Mouse (Mus musculus) midbrain, embryonic 11.5 days (tissue): ENCODE measurements at regions not wholly inside any gene's neighbourhood (a gene's known extent, or its start where the extent isn't known, plus 50 kb on each side); places are given as distances from the start of the nearest gene placed in this dataset.
A peak's percentile ranks its signal among the peaks of the same experiment; 100 is the strongest.

Source experiments
- ATAC-seq: fragments of 200-750 bp; cut with Nextera tagmentation; 2 replicates; pipeline ENCODE4 v1.8.0; 2017; ENCODE audit warnings: moderate TSS enrichment, moderate library complexity; ENCODE audit not compliant: low FRiP score
- DNase-seq: peaks from one replicate; pipeline ENCODE4 v3.0.0; 2015; ENCODE audit warnings: low spot score; ENCODE audit errors: missing footprints
- H3K27ac ChIP-seq: fragments of 300-500 bp; sonication (generic); 2 replicates; pipeline ENCODE4 v1.5.1; 2014; ENCODE audit warnings: low read depth, low read length
- H3K27me3 ChIP-seq: fragments of 300-500 bp; sonication (generic); 2 replicates; pipeline ENCODE4 v1.6.1; 2014; ENCODE audit warnings: mild to moderate bottlenecking, low read length, moderate library complexity, mixed read lengths; ENCODE audit not compliant: control insufficient read depth, insufficient read depth
- H3K36me3 ChIP-seq: fragments of 300-500 bp; sonication (generic); 2 replicates; pipeline ENCODE4 v1.6.1; 2014; ENCODE audit warnings: mild to moderate bottlenecking, low read length, moderate library complexity, mixed read lengths; ENCODE audit not compliant: control insufficient read depth, insufficient read depth
- H3K4me1 ChIP-seq: fragments of 300-500 bp; sonication (generic); 2 replicates; pipeline ENCODE4 v1.6.1; 2014; ENCODE audit warnings: low read length; ENCODE audit not compliant: control insufficient read depth, insufficient read depth
- H3K4me2 ChIP-seq: fragments of 300-500 bp; sonication (generic); 2 replicates; pipeline ENCODE4 v1.6.1; 2014; ENCODE audit warnings: mild to moderate bottlenecking, moderate library complexity
- H3K4me3 ChIP-seq: fragments of 300-500 bp; sonication (generic); 2 replicates; pipeline ENCODE4 v1.5.1; 2014; ENCODE audit warnings: low read depth, low read length
- H3K9ac ChIP-seq: fragments of 300-500 bp; sonication (generic); 2 replicates; pipeline ENCODE4 v1.6.1; 2014; ENCODE audit warnings: low read length
- H3K9me3 ChIP-seq: fragments of 300-500 bp; sonication (generic); 2 replicates; pipeline ENCODE4 v1.6.1; 2016; ENCODE audit warnings: low read length; ENCODE audit not compliant: control insufficient read depth
- WGBS: fragments of 180-500 bp; shearing (Covaris S2); extraction: QIAGEN DNeasy Blood & Tissue Kit; methylation state at CpG from one replicate; pipeline ENCODE4 v1.1.7; 2014; 5-methylcytosine and 5-hydroxymethylcytosine counted together

DNA sequence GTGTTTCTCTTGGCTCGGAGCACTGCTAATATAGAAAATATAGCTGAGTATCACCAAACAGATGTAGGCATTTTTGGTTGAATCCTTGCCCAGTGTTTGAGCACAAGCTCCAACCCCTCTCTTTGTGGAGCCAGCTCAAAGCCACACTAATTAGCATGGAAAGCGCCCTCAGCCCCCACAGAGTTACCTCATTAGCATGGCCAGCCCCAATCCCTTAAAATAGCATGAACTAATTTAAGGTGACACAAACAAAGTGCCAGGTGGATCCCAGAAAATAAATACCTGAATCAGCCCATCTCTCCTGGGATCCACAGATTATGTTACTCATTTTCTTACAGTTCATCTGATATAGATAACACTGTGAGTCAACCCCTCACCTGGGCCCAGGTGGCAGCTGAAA lies 79.7 kb upstream of the Ankrd50 start:
- Histone ChIP-seq H3K36me3 (no peaks in the 10 kb centered on the region), H3K9ac (no peak overlapping the region), H3K4me3 (no peak overlapping the region), H3K4me1 (peaks cover 9% of the 10 kb centered on the region), H3K9me3 (no peaks in the 10 kb centered on the region), H3K27me3 (no peaks in the 10 kb centered on the region), H3K4me2 (no peak overlapping the region), H3K27ac (no peak overlapping the region)
- ATAC-seq (no peak), DNase-seq (no peak)
- 29% methylated on average over 2 of the region's 2 CpGs for WGBS

DNA sequence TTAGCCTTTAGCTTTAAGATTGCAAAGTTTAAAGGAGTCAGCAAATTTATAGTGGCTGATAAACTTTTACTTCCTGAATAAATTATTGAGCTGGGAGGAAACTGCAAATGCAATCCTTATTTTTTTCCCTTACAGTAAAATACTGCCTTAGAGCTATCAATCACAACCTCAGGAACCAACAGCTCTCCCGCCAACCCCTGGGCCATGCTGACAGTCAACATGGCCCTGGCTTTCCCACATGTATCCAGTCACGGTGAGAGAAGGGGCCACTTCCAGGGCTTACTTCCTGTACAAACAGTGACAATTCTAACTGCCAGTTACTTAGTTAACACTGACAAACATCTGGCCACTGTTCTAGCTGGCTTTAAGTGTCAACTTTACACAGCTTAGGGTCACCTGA lies 76.5 kb upstream of the Ankrd50 start:
- Histone ChIP-seq H3K27me3 (no peaks in the 10 kb centered on the region), H3K36me3 (no peaks in the 10 kb centered on the region), H3K27ac (no peak overlapping the region), H3K9ac (no peak overlapping the region), H3K9me3 (no peaks in the 10 kb centered on the region; the same call in 1 of the 2 replicates), H3K4me2 (no peak overlapping the region), H3K4me3 (no peak overlapping the region), H3K4me1 (no peaks in the 10 kb centered on the region)
- 80% methylated on average over 2 of the region's 2 CpGs for WGBS
- ATAC-seq (no peak), DNase-seq (no peak)

DNA sequence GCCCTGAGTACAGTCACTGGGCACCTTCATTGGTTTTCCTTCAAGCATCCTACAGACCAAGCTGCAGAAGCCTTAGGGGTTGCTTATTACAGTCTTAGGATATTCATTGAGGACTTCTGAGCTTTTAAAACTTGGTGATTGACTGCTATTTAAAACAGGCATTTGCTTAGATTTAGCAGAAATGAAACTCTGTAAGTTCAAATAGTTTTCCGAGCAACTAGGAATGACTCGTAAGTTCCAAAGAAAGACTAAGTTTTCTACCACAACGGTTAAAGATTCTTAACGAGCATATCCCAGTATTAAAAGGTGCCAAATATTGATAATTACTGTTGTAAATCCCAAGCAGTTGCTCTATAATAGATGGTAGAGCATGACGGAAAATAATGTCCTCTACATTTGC lies 71.3 kb upstream of the Ankrd50 start:
- no peak overlapping the region for H3K4me3 ChIP-seq
- H3K9me3 ChIP-seq: no peaks in the 10 kb centered on the region; the same call in 1 of the 2 replicates
- 94% methylated on average over 5 of the region's 5 CpGs for WGBS
- DNase-seq (no peak), ATAC-seq (no peak)
- no peak overlapping the region for H3K4me2 ChIP-seq
- H3K27ac ChIP-seq: no peak overlapping the region
- no peaks in the 10 kb centered on the region for H3K27me3 ChIP-seq
- no peaks in the 10 kb centered on the region for H3K36me3 ChIP-seq
- no peak overlapping the region for H3K9ac ChIP-seq
- peaks cover 2% of the 10 kb centered on the region; the same call in 1 of the 2 replicates for H3K4me1 ChIP-seq

DNA sequence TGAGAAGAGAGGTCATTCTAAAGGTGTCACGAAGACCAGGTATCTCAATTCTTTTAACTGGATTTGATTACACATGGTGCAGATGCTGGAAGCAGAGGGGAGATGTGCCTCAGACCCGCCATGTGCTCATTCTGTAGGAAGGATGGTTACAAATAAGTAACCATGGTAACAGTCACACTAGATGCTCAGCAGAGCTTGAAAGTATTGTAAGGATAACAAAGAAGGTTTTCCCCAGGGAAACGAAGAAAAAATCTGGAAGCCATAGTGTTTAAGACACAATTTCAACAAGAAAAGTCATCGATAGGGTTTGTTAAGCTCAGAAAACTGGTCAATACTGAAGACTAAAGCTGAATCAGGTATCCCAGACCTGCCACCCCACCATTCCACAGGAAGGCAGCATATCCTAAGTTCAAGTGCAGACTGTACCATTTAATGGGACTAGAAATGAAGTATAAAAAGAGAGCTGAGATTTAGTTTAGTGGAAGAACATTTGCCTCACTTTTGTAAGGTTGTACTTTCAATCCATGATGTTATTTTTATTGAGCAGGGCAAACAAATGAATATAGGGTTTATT lies 68.9 kb upstream of the Ankrd50 start:
- DNase-seq: peak; percentile 94
- WGBS: 18% methylated on average over 4 of the region's 4 CpGs
- no peak overlapping the region for H3K9ac ChIP-seq
- ATAC-seq: peak; percentile 89
- no peaks in the 10 kb centered on the region for H3K27me3 ChIP-seq
- no peaks in the 10 kb centered on the region for H3K36me3 ChIP-seq
- peaks cover 2% of the 10 kb centered on the region; the same call in 1 of the 2 replicates for H3K4me1 ChIP-seq
- no peaks in the 10 kb centered on the region; the same call in 1 of the 2 replicates for H3K9me3 ChIP-seq
- no peak overlapping the region for H3K4me2 ChIP-seq
- no peak overlapping the region for H3K4me3 ChIP-seq
- H3K27ac ChIP-seq: peak overlapping the region; percentile 32; the same call in 1 of the 2 replicates

DNA sequence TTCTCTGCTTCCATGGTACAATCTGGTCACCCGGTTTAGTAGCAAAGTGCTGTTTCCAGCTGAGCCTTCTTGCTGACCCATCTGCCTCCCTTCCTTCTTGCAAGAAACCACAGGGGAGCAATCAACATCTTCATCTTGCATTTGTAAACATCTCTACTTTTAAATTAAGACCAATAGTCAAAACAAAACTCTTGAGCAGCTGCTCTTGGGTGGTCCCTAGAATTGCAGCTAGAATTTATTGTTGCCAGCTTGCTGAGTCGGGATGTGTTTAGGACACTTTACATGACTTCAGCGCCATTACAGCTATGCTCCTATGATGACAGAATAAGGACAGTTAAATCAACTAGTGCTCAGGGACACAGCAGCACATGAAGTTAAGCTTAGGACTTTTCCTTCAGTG lies 62.4 kb upstream of the Ankrd50 start:
- H3K27me3 ChIP-seq: no peaks in the 10 kb centered on the region
- ATAC-seq: no peak
- DNase-seq: peak; percentile 53

DNA sequence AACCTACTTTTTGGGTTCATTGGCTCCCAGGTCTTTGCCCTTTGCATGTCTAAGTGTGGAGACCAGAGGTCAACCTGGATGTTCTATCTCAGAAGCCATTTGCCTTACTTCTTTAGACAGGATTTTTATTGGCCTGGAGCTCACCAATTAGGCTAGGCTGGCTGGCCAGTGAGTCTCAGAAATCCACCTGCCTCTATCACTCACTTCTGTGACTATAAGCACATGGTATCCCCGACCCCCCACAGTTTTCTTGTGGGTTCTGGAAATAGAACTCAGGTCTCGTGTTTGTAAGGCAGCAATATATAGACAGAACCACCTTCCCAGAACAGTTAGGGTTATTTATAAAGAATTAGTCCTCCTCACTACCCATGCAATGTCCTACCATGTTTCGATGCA lies 60.9 kb upstream of the Ankrd50 start:
- no peaks in the 10 kb centered on the region for H3K9me3 ChIP-seq
- H3K4me3 ChIP-seq: no peak overlapping the region
- ATAC-seq (no peak), DNase-seq (no peak)
- no peak overlapping the region for H3K27ac ChIP-seq
- no peaks in the 10 kb centered on the region for H3K36me3 ChIP-seq
- no peak overlapping the region for H3K4me2 ChIP-seq
- H3K4me1 ChIP-seq: no peaks in the 10 kb centered on the region
- no peak overlapping the region for H3K9ac ChIP-seq
- no peaks in the 10 kb centered on the region for H3K27me3 ChIP-seq
- WGBS: 82% methylated on average over 3 of the region's 3 CpGs

More for the DNA sequence above, 62.4 kb upstream of the Ankrd50 start:
- Histone ChIP-seq H3K9me3 (no peaks in the 10 kb centered on the region), H3K36me3 (no peaks in the 10 kb centered on the region), H3K4me2 (no peak overlapping the region), H3K4me3 (no peak overlapping the region), H3K27ac (no peak overlapping the region), H3K9ac (no peak overlapping the region), H3K4me1 (no peaks in the 10 kb centered on the region)
- 73% methylated on average over 3 of the region's 3 CpGs for WGBS

DNA sequence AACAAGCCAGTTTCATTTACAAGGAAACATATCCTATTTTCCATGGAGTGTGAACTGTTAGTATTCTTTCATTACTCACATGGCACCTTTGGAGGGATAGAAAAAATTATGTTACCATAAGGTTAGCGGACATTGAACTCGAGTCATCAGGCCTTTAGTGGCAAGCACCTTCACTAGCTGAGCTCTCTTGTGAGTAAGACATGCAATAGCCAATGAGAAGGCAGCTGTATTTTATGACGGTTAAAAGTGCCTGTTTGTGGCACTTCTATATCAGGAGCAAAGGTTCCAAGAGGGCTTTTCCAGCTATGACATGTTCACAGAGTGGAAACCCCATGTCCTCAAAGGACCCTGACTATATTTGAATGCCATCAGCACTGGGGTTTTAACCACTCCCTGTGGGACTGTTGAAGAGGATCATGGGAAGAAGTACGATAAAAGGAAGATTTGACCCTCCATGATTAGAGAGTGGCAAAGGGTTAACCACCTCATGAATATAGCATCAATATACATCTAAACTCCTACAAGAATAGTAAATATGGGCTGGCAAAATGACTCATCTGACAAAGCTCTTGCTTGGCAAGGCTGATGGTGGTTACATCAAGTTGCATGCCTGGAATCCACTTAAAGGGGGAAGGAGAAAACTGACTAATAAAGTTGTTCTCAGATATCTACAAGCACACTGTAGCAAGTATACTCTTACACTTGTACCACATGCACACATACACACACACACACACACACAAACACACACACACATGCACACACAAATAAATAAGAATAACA lies 60.3 kb upstream of the Ankrd50 start:
- Histone ChIP-seq H3K27me3 (no peaks in the 10 kb centered on the region), H3K9ac (no peak overlapping the region), H3K4me2 (no peak overlapping the region), H3K27ac (no peak overlapping the region), H3K36me3 (no peaks in the 10 kb centered on the region), H3K4me1 (no peaks in the 10 kb centered on the region), H3K9me3 (no peaks in the 10 kb centered on the region), H3K4me3 (no peak overlapping the region)
- WGBS: 91% methylated on average over 4 of the region's 4 CpGs
- no peak for ATAC-seq
- DNase-seq: peak; percentile 47

DNA sequence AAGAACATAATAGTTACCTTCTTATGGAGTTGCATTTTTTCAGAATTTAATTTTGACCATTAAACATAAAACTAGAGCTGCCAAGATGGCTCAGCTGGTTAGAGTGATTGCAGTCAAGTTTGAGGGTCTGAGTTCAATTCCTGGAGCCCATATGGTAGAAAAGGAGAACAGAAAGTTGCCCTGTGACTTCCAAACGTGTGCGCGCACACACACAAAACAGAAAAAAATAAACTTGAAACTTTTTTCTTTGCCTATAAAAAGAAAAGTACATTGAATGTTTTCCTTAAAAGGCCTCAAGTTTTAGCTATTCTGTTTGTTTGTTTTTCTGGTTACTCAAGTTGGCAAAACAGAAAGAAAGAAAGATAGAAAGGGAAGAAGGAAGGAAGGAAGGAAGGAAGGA lies 59.2 kb upstream of the Ankrd50 start:
- no peaks in the 10 kb centered on the region for H3K4me1 ChIP-seq
- ATAC-seq (no peak), DNase-seq (no peak)
- no peak overlapping the region for H3K27ac ChIP-seq
- H3K4me3 ChIP-seq: no peak overlapping the region
- H3K27me3 ChIP-seq: no peaks in the 10 kb centered on the region
- no peaks in the 10 kb centered on the region for H3K36me3 ChIP-seq
- no peaks in the 10 kb centered on the region for H3K9me3 ChIP-seq
- no peak overlapping the region for H3K9ac ChIP-seq
- H3K4me2 ChIP-seq: no peak overlapping the region
- 85% methylated on average over 3 of the region's 3 CpGs for WGBS

DNA sequence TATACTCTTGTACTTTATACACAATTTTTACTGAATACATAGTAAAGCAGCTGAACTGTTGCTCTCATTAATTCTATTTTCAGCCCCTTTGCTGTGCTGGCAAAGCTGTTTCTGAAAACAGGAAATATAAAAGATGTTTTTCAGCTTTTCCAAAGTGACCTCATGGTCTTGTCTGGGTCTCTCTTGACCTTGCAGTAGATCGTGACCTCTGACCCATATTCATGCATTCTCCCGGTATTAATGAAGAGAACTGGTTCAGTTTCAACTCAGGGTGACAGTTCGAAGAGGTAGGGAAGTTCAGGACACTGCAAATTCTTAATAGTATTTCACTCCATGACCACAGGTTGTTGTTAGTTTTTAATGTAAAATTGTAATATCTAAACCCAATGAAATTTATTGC lies 56.7 kb upstream of the Ankrd50 start:
- Histone ChIP-seq H3K36me3 (no peaks in the 10 kb centered on the region), H3K27ac (no peak overlapping the region), H3K4me3 (no peak overlapping the region), H3K27me3 (no peaks in the 10 kb centered on the region), H3K9ac (no peak overlapping the region), H3K4me2 (no peak overlapping the region), H3K4me1 (no peaks in the 10 kb centered on the region), H3K9me3 (no peaks in the 10 kb centered on the region)
- ATAC-seq (no peak), DNase-seq (no peak)
- WGBS: 74% methylated on average over 3 of the region's 3 CpGs
